Mouse (Mus musculus) forelimb bud, embryonic 11.5 days (tissue): ENCODE results near the gene Gm1979.
"Not testable (repeated sequence)": the region's sequence is repeated elsewhere in the genome, so short reads cannot be mapped to it uniquely, and the experiment has no call there.

Experiments
- DNase-seq: peaks from one replicate; pipeline ENCODE4 v3.0.0-alpha.2; 2012; ENCODE audit warnings: low read depth, low spot score

Gene Gm1979

DNA sequence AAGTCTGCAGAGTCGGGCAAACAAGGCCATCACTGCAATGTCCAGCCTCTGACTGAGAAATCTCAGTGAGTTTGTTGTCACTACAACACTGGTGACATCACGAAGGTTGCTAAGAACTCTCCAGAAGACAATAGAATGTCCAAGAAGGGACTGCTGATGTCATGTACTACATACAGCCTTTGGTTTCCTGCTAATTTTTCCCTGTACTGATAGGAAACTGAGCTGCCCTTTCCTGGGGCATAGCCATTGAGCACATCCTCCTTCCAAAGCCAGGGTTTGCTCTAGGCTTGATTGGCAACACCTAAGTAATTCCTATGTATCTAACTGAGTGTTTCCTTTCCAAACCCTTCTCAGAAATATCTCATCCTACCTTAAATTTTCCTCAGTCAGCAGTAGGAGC, at the start of gene Gm1979:
Gene Gm1979, minus strand, starts transcription at position 101 of the 400 bp plus-strand sequence.
- not testable (repeated sequence) for DNase-seq

- DNase-seq, result not testable (repeated sequence)
These were observed 34.9 kb upstream of the Gm1979 start, which contains the start of gene Speer4a for GRCm38 (mm10) chr5:26039458-26039857. Gene Speer4a (minus strand): TSS chr5:26039558.

GRCm38 (mm10) chr5:26022816-26023215, 18.2 kb upstream of the Gm1979 start, which contains the start of gene Gm5862:
Gene Gm5862 (minus strand): TSS chr5:26022916.
- DNase-seq, result not testable (repeated sequence)

DNA sequence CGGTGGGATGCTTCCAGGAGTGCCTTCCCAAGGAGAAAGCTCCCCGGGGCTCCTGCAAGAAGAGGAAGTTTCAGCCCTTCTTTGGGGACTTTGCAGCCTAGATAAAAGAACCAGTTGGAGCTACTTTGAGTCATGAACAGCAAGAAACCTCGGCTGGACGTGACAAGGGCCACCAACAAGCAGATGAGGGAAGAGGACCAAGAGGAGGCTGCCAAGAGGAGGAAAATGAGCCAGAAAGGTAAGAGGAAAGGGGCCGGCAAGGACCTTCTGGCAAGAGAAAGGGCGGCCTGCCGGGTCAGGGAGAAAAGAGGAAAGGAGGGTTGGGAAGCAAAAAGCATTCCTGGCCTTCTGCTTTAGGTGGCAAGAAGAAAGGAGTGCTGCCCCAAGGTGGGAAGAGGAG, 3.1 kb upstream of the Gm1979 start:
- not testable (repeated sequence) for DNase-seq

- peak; percentile 31 for DNase-seq
These were observed 2.5 kb upstream of the Gm1979 start for GRCm38 (mm10) chr5:26006937-26007695.

DNA sequence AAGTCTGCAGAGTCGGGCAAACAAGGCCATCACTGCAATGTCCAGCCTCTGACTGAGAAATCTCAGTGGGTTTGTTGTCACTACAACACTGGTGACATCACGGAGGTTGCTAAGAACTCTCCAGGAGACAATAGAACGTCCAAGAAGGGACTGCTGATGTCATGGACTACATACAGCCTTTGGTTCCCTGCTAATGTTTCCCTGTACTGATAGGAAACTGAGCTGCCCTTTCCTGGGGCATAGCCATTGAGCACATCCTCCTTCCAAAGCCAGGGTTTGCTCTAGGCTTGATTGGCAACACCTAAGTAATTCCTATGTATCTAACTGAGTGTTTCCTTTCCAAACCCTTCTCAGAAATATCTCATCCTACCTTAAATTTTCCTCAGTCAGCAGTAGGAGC, 16.0 kb downstream of the Gm1979 start, which contains the start of gene Gm21698:
Gene Gm21698, minus strand, starts transcription at position 101 of the 400 bp plus-strand sequence.
- not testable (repeated sequence) for DNase-seq

DNA sequence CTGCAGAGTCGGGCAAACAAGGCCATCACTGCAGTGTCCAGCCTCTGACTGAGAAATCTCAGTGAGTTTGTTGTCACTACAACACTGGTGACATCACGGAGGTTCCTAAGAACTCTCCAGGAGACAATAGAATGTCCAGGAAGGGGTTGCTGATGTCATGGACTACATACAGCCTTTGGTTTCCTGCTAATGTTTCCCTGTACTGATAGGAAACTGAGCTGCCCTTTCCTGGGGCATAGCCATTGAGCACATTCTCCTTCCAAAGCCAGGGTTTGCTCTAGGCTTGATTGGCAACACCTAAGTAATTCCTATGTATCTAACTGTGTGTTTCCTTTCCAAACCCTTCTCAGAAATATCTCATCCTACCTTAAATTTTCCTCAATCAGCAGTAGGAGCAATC, 32.0 kb downstream of the Gm1979 start, which contains the start of gene Gm21680:
Gene Gm21680, minus strand, starts transcription at position 101 of the 400 bp plus-strand sequence.
- DNase-seq, result not testable (repeated sequence)

- DNase-seq, result not testable (repeated sequence)
These were observed 47.5 kb downstream of the Gm1979 start for GRCm38 (mm10) chr5:25957050-25957449.

- DNase-seq, result not testable (repeated sequence)
These were observed 48.0 kb downstream of the Gm1979 start for GRCm38 (mm10) chr5:25956611-25957010.

- DNase-seq, result not testable (repeated sequence)
These were observed 50.3 kb downstream of the Gm1979 start, which contains the start of gene Gm21671 for GRCm38 (mm10) chr5:25954317-25954716. Gene Gm21671 (minus strand): TSS chr5:25954417.
